Mouse (Mus musculus): ENCODE results near the gene Aqp1.

- TF ChIP-seq CTCF (conservative IDR thresholded peaks at IDR 0.05; ENCODE audit: insufficient read depth, insufficient read length, low read depth, low read length) (no peak), POLR2A (IDR thresholded peaks at IDR 0.05; ENCODE audit: low read depth, low read length) (no peak)
These were observed 13.3 kb upstream of the Aqp1 start for GRCm38 (mm10) chr6:55322980-55323379.
